Mouse (Mus musculus): Measurements from ENCODE around the gene Plpp4. TPM values are rescaled to one million over a fixed set of nuclear protein-coding genes. Genes with fewer than 3 reads are reported as not detected.

Plpp4 gene
- total RNA-seq, 2 experiments from 2014 or later = 8.5 to 9.1 TPM

DNA sequence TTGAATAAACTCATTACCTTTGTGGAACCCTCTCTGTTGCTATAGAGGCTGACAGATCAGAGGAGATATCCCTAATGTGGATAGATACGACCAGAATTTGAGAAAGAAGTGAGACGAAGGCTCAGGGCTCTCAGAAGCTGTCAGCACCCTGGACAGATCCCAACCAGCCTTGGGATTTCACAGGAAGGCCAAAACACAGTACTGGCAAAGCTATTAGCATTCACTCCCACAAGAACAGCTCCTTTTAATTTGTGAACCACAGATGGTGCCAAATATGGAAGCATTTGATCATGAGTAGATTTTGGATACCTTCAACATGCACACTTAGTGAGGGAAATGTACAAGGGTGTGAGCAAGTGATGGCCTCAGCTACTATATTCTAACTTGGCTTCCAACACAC, 168.7 kb downstream of the Plpp4 start:
- intact Hi-C loops (cut with DNase I) = no loop called here
- no peak for DNase-seq (ENCODE audit: low spot score in 2 of 2)

DNA sequence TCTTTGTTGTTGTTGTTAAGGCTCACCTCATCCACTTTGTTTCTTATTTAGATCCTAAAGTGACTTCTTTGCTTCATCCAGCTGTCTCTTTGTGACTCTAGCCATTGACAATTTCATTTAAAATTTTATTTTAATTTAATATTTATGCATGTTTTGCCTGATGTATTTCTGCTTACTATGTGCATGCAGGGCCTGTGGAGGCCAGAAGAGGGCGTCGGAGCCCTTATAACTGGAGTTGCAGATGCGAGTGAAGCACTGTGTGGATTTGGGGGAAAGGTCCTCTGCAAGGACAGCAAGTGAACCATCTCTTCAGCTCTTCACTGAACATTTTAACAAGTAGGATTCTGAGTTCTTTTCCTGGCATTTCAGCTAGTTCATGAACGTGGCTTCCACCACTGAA, 172.0 kb downstream of the Plpp4 start:
- DNase-seq (ENCODE audit: low spot score in 2 of 2) = no peak
- intact Hi-C loops (cut with DNase I) = no loop called here

- intact Hi-C loops (cut with DNase I) = no loop called here
These were observed 173.1 kb downstream of the Plpp4 start for GRCm38 (mm10) chr7:129429903-129430302.

More at GRCm38 (mm10) chr7:129429903-129430302, 173.1 kb downstream of the Plpp4 start:
- DNase-seq (ENCODE audit: low spot score in 2 of 2) = no peak
